Mouse (Mus musculus): Measurements from ENCODE around the gene Acot8. TPM values are rescaled to one million over a fixed set of nuclear protein-coding genes. Genes with fewer than 3 reads are reported as not detected.

Gene Acot8
- polyA plus RNA-seq (2015; fragmentation: Nextera tagmentation; extraction: Ambion mirVana): 17.8 and 19.6 TPM in 2 replicates

DNA sequence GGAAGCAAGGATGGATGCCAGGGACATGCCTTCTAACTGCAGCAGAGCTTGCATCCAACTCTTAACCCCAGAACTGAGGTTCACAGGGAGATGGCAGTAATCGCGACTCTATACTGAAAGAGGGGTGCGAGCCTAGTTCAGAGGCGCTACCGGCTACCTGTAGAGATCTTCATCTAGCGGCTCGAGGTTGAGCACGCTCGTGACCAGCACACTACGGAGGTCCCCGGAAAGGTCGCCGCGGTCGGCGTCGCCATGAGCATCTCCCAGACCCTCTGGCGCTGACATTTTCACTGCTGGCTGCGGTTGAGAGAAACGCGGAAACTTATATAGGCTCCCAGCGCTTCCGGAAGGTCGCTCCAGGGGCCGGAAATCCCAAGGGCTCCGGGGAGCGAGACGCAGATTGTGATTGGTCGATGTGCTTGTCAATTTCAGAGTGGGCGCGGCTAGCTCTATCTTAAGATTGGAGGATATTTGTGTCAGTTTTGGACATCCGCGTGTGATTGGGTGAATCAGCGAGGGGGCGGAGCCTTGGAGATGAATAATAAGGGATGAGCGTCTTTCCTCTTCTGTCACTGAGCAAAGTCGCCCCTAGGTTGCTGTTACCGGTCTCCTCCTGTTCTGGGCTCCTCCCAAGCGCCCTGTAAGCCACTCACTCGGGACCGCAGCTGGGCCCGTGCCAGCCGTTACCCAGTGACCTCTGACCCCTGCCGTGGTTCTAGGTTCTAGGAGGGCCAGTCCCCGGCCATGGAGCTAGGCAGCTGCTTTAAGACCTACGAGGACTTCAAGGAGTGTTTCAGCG is at the start of gene Acot8, which contains the start of gene Zswim3:
Gene Acot8 (minus strand): TSS at position 350 of the 799 bp plus-strand sequence.
Gene Zswim3 (plus strand): TSS at position 566 of the 799 bp plus-strand sequence.
- Histone ChIP-seq H3K9me3 (replicated peaks; ENCODE audit: control insufficient read depth, low read length, poor library complexity, severe bottlenecking) (no peaks in the 10 kb centered on the region), H3K9ac (ENCODE audit: low read depth, low read length) (peak within 1 kb of the TSS; percentile 83), H3K27ac (ENCODE audit: low read length) (peak within 1 kb of the TSS; percentile 81), H3K4me1 (ENCODE audit: control insufficient read depth, insufficient read depth, low read length) (peaks cover 30% of the 10 kb centered on the region), H3K4me3 (ENCODE audit: low read depth, low read length) (peak within 1 kb of the TSS; percentile 76), H3K36me3 (ENCODE audit: control insufficient read depth, insufficient read depth, low read length) (peaks cover 7% of the 10 kb centered on the region), H3K27me3 (ENCODE audit: control insufficient read depth, insufficient read depth, low read depth, low read length) (no peaks in the 10 kb centered on the region), H3K4me2 (ENCODE audit: low read length) (peak within 1 kb of the TSS; percentile 74)
- WGBS: under 1% methylated on average over 47 of the region's 47 CpGs
- ATAC-seq: peak; percentile 96

DNA sequence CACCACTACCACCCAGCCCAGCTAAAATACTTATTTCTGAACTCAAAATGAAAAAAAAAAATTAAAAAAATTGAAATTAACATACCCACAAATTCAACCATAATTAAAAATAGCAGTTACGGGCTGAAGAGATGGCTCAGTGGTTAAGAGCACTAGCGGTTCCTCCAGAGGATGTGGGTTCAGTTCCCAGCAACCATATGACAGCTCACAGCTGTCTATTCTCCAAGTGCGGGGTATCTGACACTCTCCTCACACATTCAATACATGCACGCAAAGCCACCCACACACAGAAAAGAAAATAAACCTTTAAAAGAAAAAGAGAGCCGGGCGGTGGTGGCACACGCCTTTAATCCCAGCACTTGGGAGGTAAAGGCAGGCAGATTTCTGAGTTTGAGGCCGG is 45.4 kb upstream of the Acot8 start:
- H3K4me2 ChIP-seq (ENCODE audit: low read length): no peak overlapping the region
- no peak overlapping the region for H3K9ac ChIP-seq (ENCODE audit: low read depth, low read length)
- H3K36me3 ChIP-seq (ENCODE audit: control insufficient read depth, insufficient read depth, low read length): no peaks in the 10 kb centered on the region
- WGBS: 89% methylated on average over 8 of the region's 8 CpGs
- no peaks in the 10 kb centered on the region for H3K27me3 ChIP-seq (ENCODE audit: control insufficient read depth, insufficient read depth, low read depth, low read length)
- no peaks in the 10 kb centered on the region for H3K4me1 ChIP-seq (ENCODE audit: control insufficient read depth, insufficient read depth, low read length)
- ATAC-seq: no peak
- H3K27ac ChIP-seq (ENCODE audit: low read length): no peak overlapping the region
- H3K4me3 ChIP-seq (ENCODE audit: low read depth, low read length): no peak overlapping the region
- H3K9me3 ChIP-seq (replicated peaks; ENCODE audit: control insufficient read depth, low read length, poor library complexity, severe bottlenecking): no peaks in the 10 kb centered on the region

DNA sequence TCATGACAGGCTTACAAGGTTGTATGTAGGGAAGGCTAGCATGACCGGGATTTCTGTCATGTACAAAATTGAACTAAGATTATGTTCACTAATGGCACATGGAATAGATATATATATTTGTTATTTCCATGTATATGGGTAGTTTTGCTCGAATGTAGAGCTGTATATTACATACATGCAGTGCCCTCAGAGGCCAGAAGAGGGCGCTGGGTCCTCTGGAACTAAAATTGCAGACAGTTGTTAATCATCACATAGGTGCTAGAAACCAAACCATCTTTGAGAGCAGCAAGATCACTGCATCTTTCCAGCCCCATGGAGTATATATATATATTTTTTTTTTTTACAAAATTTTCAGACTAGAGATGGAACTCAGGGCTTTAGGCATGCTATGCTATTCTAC is 41.1 kb upstream of the Acot8 start:
- no peaks in the 10 kb centered on the region for H3K4me1 ChIP-seq (ENCODE audit: control insufficient read depth, insufficient read depth, low read length)
- H3K9me3 ChIP-seq (replicated peaks; ENCODE audit: control insufficient read depth, low read length, poor library complexity, severe bottlenecking): no peaks in the 10 kb centered on the region
- ATAC-seq: no peak
- no peak overlapping the region for H3K9ac ChIP-seq (ENCODE audit: low read depth, low read length)
- no peak overlapping the region for H3K4me2 ChIP-seq (ENCODE audit: low read length)
- H3K27me3 ChIP-seq (ENCODE audit: control insufficient read depth, insufficient read depth, low read depth, low read length): no peaks in the 10 kb centered on the region
- H3K36me3 ChIP-seq (ENCODE audit: control insufficient read depth, insufficient read depth, low read length): peaks cover 3% of the 10 kb centered on the region; the same call in 1 of the 2 replicates
- no peak overlapping the region for H3K27ac ChIP-seq (ENCODE audit: low read length)
- WGBS: 54% methylated on average over 3 of the region's 3 CpGs
- H3K4me3 ChIP-seq (ENCODE audit: low read depth, low read length): no peak overlapping the region

DNA sequence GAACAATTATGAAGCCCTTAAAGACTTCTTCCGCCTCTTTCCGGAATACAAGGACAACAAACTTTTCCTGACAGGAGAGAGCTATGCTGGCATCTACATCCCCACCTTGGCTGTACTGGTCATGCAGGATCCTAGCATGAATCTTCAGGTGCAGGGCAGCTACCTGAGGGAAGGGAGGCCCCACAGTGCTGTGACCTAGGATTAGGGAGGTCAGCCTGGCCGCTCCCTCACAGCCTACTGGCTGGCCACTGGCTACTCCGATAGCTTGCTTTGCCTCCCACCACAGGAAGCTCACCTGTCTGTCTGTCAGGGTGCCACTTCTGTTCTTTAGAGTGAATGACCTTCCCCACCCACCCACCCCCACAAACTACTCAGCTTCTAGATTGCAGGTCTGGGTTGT is 30.5 kb upstream of the Acot8 start:
- Histone ChIP-seq H3K9ac (ENCODE audit: low read depth, low read length) (no peak overlapping the region), H3K4me3 (ENCODE audit: low read depth, low read length) (no peak overlapping the region), H3K4me2 (ENCODE audit: low read length) (no peak overlapping the region), H3K36me3 (ENCODE audit: control insufficient read depth, insufficient read depth, low read length) (peaks cover 16% of the 10 kb centered on the region), H3K4me1 (ENCODE audit: control insufficient read depth, insufficient read depth, low read length) (peaks cover 13% of the 10 kb centered on the region), H3K27ac (ENCODE audit: low read length) (no peak overlapping the region), H3K9me3 (replicated peaks; ENCODE audit: control insufficient read depth, low read length, poor library complexity, severe bottlenecking) (no peaks in the 10 kb centered on the region), H3K27me3 (ENCODE audit: control insufficient read depth, insufficient read depth, low read depth, low read length) (no peaks in the 10 kb centered on the region)
- WGBS: 96% methylated on average over 4 of the region's 4 CpGs
- no peak for ATAC-seq

DNA sequence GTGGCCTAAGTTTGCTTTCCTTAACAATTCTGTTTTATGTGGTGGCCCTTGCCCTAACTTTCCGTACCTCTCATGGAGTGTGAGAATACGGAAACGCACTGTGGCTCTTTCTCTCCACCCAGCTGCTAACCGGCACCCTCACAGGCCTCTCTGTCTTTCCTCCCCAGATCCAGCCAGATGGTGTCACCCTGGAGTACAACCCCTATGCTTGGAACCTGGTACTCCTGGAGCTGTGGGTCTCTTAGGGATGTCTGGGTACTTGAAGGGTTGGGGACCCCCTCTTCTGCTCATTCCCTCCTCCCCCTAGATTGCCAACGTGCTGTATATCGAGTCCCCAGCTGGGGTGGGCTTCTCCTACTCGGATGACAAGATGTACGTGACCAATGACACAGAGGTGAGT is 29.8 kb upstream of the Acot8 start:
- Histone ChIP-seq H3K36me3 (ENCODE audit: control insufficient read depth, insufficient read depth, low read length) (peaks cover 15% of the 10 kb centered on the region), H3K4me3 (ENCODE audit: low read depth, low read length) (peak overlapping the region; percentile 74), H3K9ac (ENCODE audit: low read depth, low read length) (peak overlapping the region; percentile 87; the same call in 1 of the 2 replicates), H3K27me3 (ENCODE audit: control insufficient read depth, insufficient read depth, low read depth, low read length) (no peaks in the 10 kb centered on the region), H3K4me2 (ENCODE audit: low read length) (peak overlapping the region; percentile 96), H3K4me1 (ENCODE audit: control insufficient read depth, insufficient read depth, low read length) (peaks cover 13% of the 10 kb centered on the region), H3K9me3 (replicated peaks; ENCODE audit: control insufficient read depth, low read length, poor library complexity, severe bottlenecking) (no peaks in the 10 kb centered on the region), H3K27ac (ENCODE audit: low read length) (no peak overlapping the region)
- WGBS: 38% methylated on average over 8 of the region's 8 CpGs
- ATAC-seq: no peak

DNA sequence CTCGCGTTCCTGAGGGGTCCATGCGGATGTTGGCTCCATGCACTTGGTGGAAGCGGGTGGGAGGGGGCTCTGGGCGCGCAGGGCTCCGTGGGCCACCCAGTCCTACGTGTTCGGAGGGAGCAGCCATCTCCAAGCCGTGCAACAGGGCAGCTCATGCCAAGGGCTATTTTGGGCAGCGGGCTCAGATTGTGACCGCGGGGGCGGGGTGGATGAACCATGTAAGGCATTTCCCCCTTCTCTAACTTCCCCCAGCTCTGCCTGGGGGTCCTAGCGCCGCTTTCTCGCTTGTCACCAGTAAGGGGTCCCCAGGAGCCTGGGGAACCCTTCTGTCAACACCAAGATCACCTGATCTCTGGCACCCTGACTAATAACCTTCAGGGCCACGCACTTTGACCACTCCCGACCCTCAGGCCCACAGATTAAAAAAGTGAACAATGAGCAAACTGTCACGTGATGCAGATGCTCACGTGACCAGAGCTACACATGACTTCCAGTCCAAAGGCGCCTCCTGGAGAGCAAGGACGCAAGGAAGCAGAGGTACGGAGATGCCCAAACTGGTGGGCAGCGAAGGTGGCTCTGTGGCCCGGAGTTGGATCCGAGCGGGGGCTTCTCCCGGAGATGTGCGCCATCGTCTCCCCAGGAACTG is 28.8 kb upstream of the Acot8 start, which contains the start of gene Neurl2:
Gene Neurl2 (minus strand): TSS at position 143 of the 646 bp plus-strand sequence.
- Histone ChIP-seq H3K36me3 (ENCODE audit: control insufficient read depth, insufficient read depth, low read length) (peaks cover 5% of the 10 kb centered on the region), H3K27ac (ENCODE audit: low read length) (peak within 1 kb of the TSS; percentile 77), H3K4me1 (ENCODE audit: control insufficient read depth, insufficient read depth, low read length) (peaks cover 13% of the 10 kb centered on the region), H3K27me3 (ENCODE audit: control insufficient read depth, insufficient read depth, low read depth, low read length) (no peaks in the 10 kb centered on the region), H3K4me3 (ENCODE audit: low read depth, low read length) (peak within 1 kb of the TSS; percentile 74), H3K9ac (ENCODE audit: low read depth, low read length) (peak within 1 kb of the TSS; percentile 87), H3K4me2 (ENCODE audit: low read length) (peak within 1 kb of the TSS; percentile 96), H3K9me3 (replicated peaks; ENCODE audit: control insufficient read depth, low read length, poor library complexity, severe bottlenecking) (no peaks in the 10 kb centered on the region)
- WGBS: under 1% methylated on average over 31 of the region's 31 CpGs
- peak; percentile 81 for ATAC-seq

DNA sequence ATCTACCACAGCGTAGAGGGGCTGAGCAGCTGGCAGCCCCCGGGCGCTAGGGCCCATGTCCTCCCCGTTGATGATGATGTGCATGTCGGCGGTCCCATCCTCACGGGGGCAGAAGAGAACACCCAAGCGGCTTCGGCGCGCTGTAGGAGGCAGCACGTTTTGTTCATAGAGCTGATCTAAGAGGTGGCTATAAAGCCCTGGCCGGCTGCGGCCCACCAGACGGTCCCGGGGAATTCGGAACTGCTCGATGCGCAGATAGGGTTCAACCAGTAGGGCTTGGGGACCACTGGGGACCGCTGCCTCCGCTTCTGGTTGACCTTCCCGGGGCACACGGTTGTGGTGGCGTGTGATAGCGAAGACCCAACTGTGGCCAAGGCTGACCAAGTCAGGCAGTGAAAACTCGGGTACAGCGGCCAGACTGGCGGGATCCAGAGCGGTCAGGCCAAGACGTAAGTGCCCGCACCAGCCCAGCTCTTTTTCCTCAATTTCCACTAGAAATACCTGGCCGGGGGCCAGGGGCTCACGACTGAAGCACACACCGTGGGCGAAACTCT is 28.1 kb upstream of the Acot8 start, which contains the start of gene Ctsa:
Gene Ctsa (plus strand): TSS at position 126 of the 554 bp plus-strand sequence.
- Histone ChIP-seq H3K9me3 (replicated peaks; ENCODE audit: control insufficient read depth, low read length, poor library complexity, severe bottlenecking) (no peaks in the 10 kb centered on the region), H3K4me2 (ENCODE audit: low read length) (peak within 1 kb of the TSS; percentile 96), H3K27me3 (ENCODE audit: control insufficient read depth, insufficient read depth, low read depth, low read length) (no peaks in the 10 kb centered on the region), H3K27ac (ENCODE audit: low read length) (peak within 1 kb of the TSS; percentile 77), H3K36me3 (ENCODE audit: control insufficient read depth, insufficient read depth, low read length) (peaks cover under 1% of the 10 kb centered on the region; the same call in 1 of the 2 replicates), H3K4me1 (ENCODE audit: control insufficient read depth, insufficient read depth, low read length) (peaks cover 13% of the 10 kb centered on the region), H3K4me3 (ENCODE audit: low read depth, low read length) (peak within 1 kb of the TSS; percentile 74), H3K9ac (ENCODE audit: low read depth, low read length) (peak within 1 kb of the TSS; percentile 87)
- under 1% methylated on average over 35 of the region's 35 CpGs for WGBS
- ATAC-seq: peak; percentile 66

DNA sequence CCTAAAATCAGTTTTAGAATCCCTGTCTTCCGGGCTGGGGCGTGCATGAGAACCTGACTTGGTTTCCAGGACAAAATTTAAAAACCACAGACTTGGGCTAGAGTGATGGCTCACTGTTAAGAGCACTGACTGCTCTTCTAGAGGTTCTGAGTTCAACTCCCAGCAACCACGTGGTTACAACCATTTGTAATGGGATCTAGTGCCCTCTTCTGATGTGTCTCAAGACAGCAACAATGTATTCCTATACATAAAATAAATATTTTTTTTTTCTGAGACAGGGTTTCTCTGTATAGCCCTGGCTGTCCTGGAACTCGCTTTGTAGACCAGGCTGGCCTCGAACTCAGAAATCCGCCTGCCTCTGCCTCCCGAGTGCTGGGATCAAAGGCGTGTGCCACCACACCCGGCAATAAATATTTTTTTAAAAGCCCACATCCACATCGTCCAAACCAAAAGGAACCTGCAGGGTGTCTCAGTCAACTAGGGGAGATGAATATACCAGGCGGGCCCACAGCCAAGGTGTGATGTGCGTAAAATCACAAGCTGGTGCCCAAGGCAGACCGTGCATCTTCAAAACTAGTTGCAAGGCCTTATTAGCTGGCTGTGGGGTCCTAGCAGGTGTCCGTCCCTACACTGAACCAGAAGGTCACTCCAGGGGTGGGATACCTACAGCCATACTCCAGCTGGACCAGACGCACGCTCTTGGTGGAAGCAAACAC is 27.5 kb upstream of the Acot8 start:
- WGBS: 64% methylated on average over 16 of the region's 16 CpGs
- H3K9me3 ChIP-seq (replicated peaks; ENCODE audit: control insufficient read depth, low read length, poor library complexity, severe bottlenecking): no peaks in the 10 kb centered on the region
- H3K4me1 ChIP-seq (ENCODE audit: control insufficient read depth, insufficient read depth, low read length): peaks cover 13% of the 10 kb centered on the region
- H3K27me3 ChIP-seq (ENCODE audit: control insufficient read depth, insufficient read depth, low read depth, low read length): no peaks in the 10 kb centered on the region
- H3K4me2 ChIP-seq (ENCODE audit: low read length): peak overlapping the region; percentile 96
- ATAC-seq: no peak
- peaks cover 6% of the 10 kb centered on the region; the same call in 1 of the 2 replicates for H3K36me3 ChIP-seq (ENCODE audit: control insufficient read depth, insufficient read depth, low read length)
- H3K4me3 ChIP-seq (ENCODE audit: low read depth, low read length): peak overlapping the region; percentile 74
- peak overlapping the region; percentile 87 for H3K9ac ChIP-seq (ENCODE audit: low read depth, low read length)
- H3K27ac ChIP-seq (ENCODE audit: low read length): peak overlapping the region; percentile 77
